Comparison of ENCODE assay signal across 8 mouse cellular contexts in genomic region chr5:35671474-35671891, GRCm38 (mm10). TPM values are rescaled to one million over a fixed set of nuclear protein-coding genes. Genes with fewer than 3 reads are reported as not detected.
DNase-seq lines count a peak whose midpoint lies in the region; ATAC-seq and TF ChIP-seq lines count a peak whose summit lies in the region.
"Had no signal": no experiment of that assay in that cellular context is flagged by ENCODE, and none has a peak within 500 bp of the region (broad histone marks: within the 10 kb centered on the region; RNA-seq: fewer than 3 reads in every experiment).

No protein-coding gene starts in this region.

- H3K4me1 ChIP-seq in kidney, adult 2 months (ENCODE audit: control insufficient read depth, insufficient read depth, low read length) = peaks cover 19% of the 10 kb centered on the region
- peaks cover 66% of the 10 kb centered on the region for H3K4me1 ChIP-seq in limb, embryonic 10.5 days

- 43% methylated on average over 9 of the region's 9 CpGs for WGBS in kidney, adult 2 months
- 82% methylated on average over 9 of the region's 9 CpGs for WGBS in limb, embryonic 10.5 days

- DNase-seq in adipocyte (ENCODE audit: low spot score) = peak; percentile 97
- DNase-seq in brain, embryonic 14.5 days (ENCODE audit: low read depth) = peak; percentile 60
- peak; percentile 54 to 87 for DNase-seq in gastrocnemius, postnatal 4 days (ENCODE audit: low spot score in 2 of 2)
- peak; percentile 81 for DNase-seq in kidney, adult 2 months
- no peak for DNase-seq in limb, embryonic 10.5 days (ENCODE audit: low spot score)
- peak; percentile 31 to 45 for DNase-seq in right cerebral cortex, adult 2 months (ENCODE audit: low spot score in 2 of 2)

- no peak overlapping the region for H3K27ac ChIP-seq in kidney, adult 2 months (ENCODE audit: insufficient read depth, low read depth, low read length)
- peak overlapping the region; percentile 81 for H3K27ac ChIP-seq in limb, embryonic 10.5 days

- TF ChIP-seq POLR2A in brain, embryonic 14.5 days (IDR thresholded peaks at IDR 0.05; ENCODE audit: borderline replicate concordance, extremely low read depth, insufficient read depth, insufficient read length, poor library complexity, severe bottlenecking) = no peak
- no peak for TF ChIP-seq POLR2A in kidney, adult 2 months (IDR thresholded peaks at IDR 0.05; ENCODE audit: low read depth, low read length)

- ATAC-seq in erythroblast, adult 5-6 weeks (replicated peaks; ENCODE audit: low FRiP score, poor library complexity, severe bottlenecking) = no peak

- H3K9me3 ChIP-seq in limb, embryonic 10.5 days (replicated peaks) = no peaks in the 10 kb centered on the region

- no peaks in the 10 kb centered on the region for H3K36me3 ChIP-seq in kidney, adult 2 months (ENCODE audit: control insufficient read depth, insufficient read depth, low read length)
- no peaks in the 10 kb centered on the region for H3K36me3 ChIP-seq in limb, embryonic 10.5 days

- H3K4me3 ChIP-seq in kidney, adult 2 months (ENCODE audit: insufficient read depth, low read depth, low read length) = no peak overlapping the region
- no peak overlapping the region for H3K4me3 ChIP-seq in limb, embryonic 10.5 days

- TF ChIP-seq CTCF in brain, embryonic 14.5 days (IDR thresholded peaks at IDR 0.05; ENCODE audit: borderline replicate concordance, extremely low read depth, insufficient read depth, insufficient read length) = no peak
- no peak for TF ChIP-seq CTCF in kidney, adult 2 months (conservative IDR thresholded peaks at IDR 0.05; ENCODE audit: insufficient read depth, insufficient read length, low read depth, low read length)

- no peaks in the 10 kb centered on the region for H3K27me3 ChIP-seq in kidney, adult 2 months (replicated peaks; ENCODE audit: control insufficient read depth, insufficient read depth, low read length)
- peaks cover 6% of the 10 kb centered on the region; the same call in 1 of the 2 replicates for H3K27me3 ChIP-seq in limb, embryonic 10.5 days (ENCODE audit: low read depth, poor library complexity, severe bottlenecking)

RNA-seq across cellular contexts. Expression of gene Htra3, which starts 8.1 kb away (rescaled TPM):
- 8.1 and 14.8 TPM in 2 replicates for polyA plus RNA-seq in brain, embryonic 14.5 days (2012; rRNA removed)
- total RNA-seq in gastrocnemius, postnatal 4 days (2021) = 100 to 1,000 TPM in 1 of 2 experiments, 10 to 100 TPM in 1; 97.0 to 102 TPM
- 9.8 and 12.4 TPM in 2 replicates for polyA plus RNA-seq in kidney, adult 2 months (2012; rRNA removed)
- polyA plus RNA-seq in limb, embryonic 10.5 days (2016; fragmentation: Nextera tagmentation; extraction: Ambion mirVana) = 0.51 and 0.62 TPM in 2 replicates
- total RNA-seq in erythroblast, adult 5-6 weeks (2015; ENCODE audit: low replicate concordance) = not detected in 2 replicates
- not detected in 2 replicates for total RNA-seq in erythroblast, adult 5-6 weeks (2017; ENCODE audit: low replicate concordance)
- total RNA-seq: common myeloid progenitor, adult 5-6 weeks had no signal
